Mouse (Mus musculus) neural tube, embryonic 11.5 days (tissue): Measurements from ENCODE around the gene Xiap. TPM values are rescaled to one million over a fixed set of nuclear protein-coding genes. Genes with fewer than 3 reads are reported as not detected.

ENCODE experiments used
- ATAC-seq: fragments of 200-750 bp; cut with Nextera tagmentation; 2 replicates; pipeline ENCODE4 v1.8.0; 2017; ENCODE audit warnings: moderate number of reproducible peaks, mild to moderate bottlenecking, moderate TSS enrichment, moderate library complexity; ENCODE audit not compliant: insufficient read depth, low FRiP score, low TSS enrichment
- DNase-seq: peaks from one replicate; pipeline ENCODE4 v3.0.0-alpha.2; 2015; ENCODE audit warnings: low spot score
- H3K27ac ChIP-seq: fragments of 300-500 bp; sonication (generic); 2 replicates; pipeline ENCODE4 v1.5.1; 2014; ENCODE audit warnings: low read depth, mild to moderate bottlenecking, low read length
- H3K27me3 ChIP-seq: fragments of 300-500 bp; sonication (generic); 2 replicates; pipeline ENCODE4 v1.6.1; 2014; ENCODE audit warnings: mild to moderate bottlenecking, low read length, mixed read lengths; ENCODE audit not compliant: control insufficient read depth, insufficient read depth
- H3K36me3 ChIP-seq: fragments of 300-500 bp; sonication (generic); 2 replicates; pipeline ENCODE4 v1.6.1; 2014; ENCODE audit warnings: mild to moderate bottlenecking, low read length, moderate library complexity, mixed read lengths; ENCODE audit not compliant: control insufficient read depth, insufficient read depth
- H3K4me1 ChIP-seq: fragments of 300-500 bp; sonication (generic); 2 replicates; pipeline ENCODE4 v1.6.1; 2014; ENCODE audit warnings: low read length, mixed read lengths; ENCODE audit not compliant: control insufficient read depth, insufficient read depth
- H3K4me2 ChIP-seq: fragments of 300-500 bp; sonication (generic); 2 replicates; pipeline ENCODE4 v1.6.1; 2014; ENCODE audit warnings: low read depth, mild to moderate bottlenecking, moderate library complexity
- H3K4me3 ChIP-seq: fragments of 300-500 bp; sonication (generic); 2 replicates; pipeline ENCODE4 v1.5.1; 2014; ENCODE audit warnings: low read depth, low read length
- H3K9ac ChIP-seq: fragments of 300-500 bp; sonication (generic); 2 replicates; pipeline ENCODE4 v1.6.1; 2014; ENCODE audit warnings: mild to moderate bottlenecking, low read length
- H3K9me3 ChIP-seq: fragments of 300-500 bp; sonication (generic); 2 replicates; pipeline ENCODE4 v1.6.1; 2016; ENCODE audit warnings: low read length; ENCODE audit not compliant: control insufficient read depth
- WGBS: fragments of 180-500 bp; shearing (Covaris S2); extraction: QIAGEN DNeasy Blood & Tissue Kit; methylation state at CpG from one replicate; pipeline ENCODE4 v1.1.7; 2014; 5-methylcytosine and 5-hydroxymethylcytosine counted together
- polyA plus RNA-seq: library from polyadenylated mRNA; unstranded; fragments of >200 nt; fragmentation: Nextera tagmentation; extraction: Ambion mirVana; gene quantifications from 2 replicates; pipeline ENCODE4 v1.2.1, GENCODE M21; 2014

Gene Xiap
- polyA plus RNA-seq, 1 experiment from 2014 or later, result 12.2 TPM

- no peak overlapping the region for H3K4me3 ChIP-seq
- no peaks in the 10 kb centered on the region for H3K27me3 ChIP-seq
- no peaks in the 10 kb centered on the region for H3K4me1 ChIP-seq
- 49% methylated on average over 8 of the region's 8 CpGs for WGBS
- H3K36me3 ChIP-seq, result no peaks in the 10 kb centered on the region
- H3K9me3 ChIP-seq, result no peaks in the 10 kb centered on the region
- H3K27ac ChIP-seq, result no peak overlapping the region
- no peak overlapping the region for H3K4me2 ChIP-seq
- peak; percentile 67 for DNase-seq
- ATAC-seq, result 0 out of 2 replicates have a peak, but pooled peaks have one; percentile 38
- H3K9ac ChIP-seq, result no peak overlapping the region
Measured at GRCm38 (mm10) chrX:42033111-42033693, 26.3 kb upstream of the Xiap start.

- Histone ChIP-seq H3K36me3 (no peaks in the 10 kb centered on the region), H3K4me1 (no peaks in the 10 kb centered on the region), H3K9me3 (no peaks in the 10 kb centered on the region), H3K27me3 (no peaks in the 10 kb centered on the region), H3K4me2 (no peak overlapping the region), H3K4me3 (no peak overlapping the region), H3K27ac (no peak overlapping the region), H3K9ac (no peak overlapping the region)
- no peak for DNase-seq
- no peak for ATAC-seq
- WGBS, result 69% methylated on average over 7 of the region's 7 CpGs
Measured at GRCm38 (mm10) chrX:42033911-42034310, 25.6 kb upstream of the Xiap start.

GRCm38 (mm10) chrX:42039481-42039880 is 20.0 kb upstream of the Xiap start:
- Histone ChIP-seq H3K27me3 (no peaks in the 10 kb centered on the region), H3K27ac (no peak overlapping the region), H3K4me3 (no peak overlapping the region), H3K9ac (no peak overlapping the region), H3K4me2 (no peak overlapping the region), H3K4me1 (no peaks in the 10 kb centered on the region), H3K9me3 (no peaks in the 10 kb centered on the region), H3K36me3 (no peaks in the 10 kb centered on the region)
- 76% methylated on average over 5 of the region's 6 CpGs for WGBS
- no peak for DNase-seq
- ATAC-seq, result no peak

GRCm38 (mm10) chrX:42044935-42045334 is 14.5 kb upstream of the Xiap start:
- Histone ChIP-seq H3K27me3 (no peaks in the 10 kb centered on the region), H3K4me2 (no peak overlapping the region), H3K27ac (no peak overlapping the region), H3K36me3 (no peaks in the 10 kb centered on the region), H3K9ac (no peak overlapping the region), H3K9me3 (no peaks in the 10 kb centered on the region), H3K4me1 (no peaks in the 10 kb centered on the region), H3K4me3 (no peak overlapping the region)
- DNase-seq (no peak), ATAC-seq (no peak)
- 85% methylated on average over 7 of the region's 7 CpGs for WGBS

GRCm38 (mm10) chrX:42050652-42051643 is 8.5 kb upstream of the Xiap start:
- WGBS, result 79% methylated on average over 5 of the region's 5 CpGs
- no peak overlapping the region for H3K4me2 ChIP-seq
- H3K27ac ChIP-seq, result no peak overlapping the region
- no peaks in the 10 kb centered on the region for H3K27me3 ChIP-seq
- no peak for ATAC-seq
- H3K4me3 ChIP-seq, result no peak overlapping the region
- no peaks in the 10 kb centered on the region for H3K9me3 ChIP-seq
- H3K36me3 ChIP-seq, result no peaks in the 10 kb centered on the region
- H3K4me1 ChIP-seq, result no peaks in the 10 kb centered on the region
- no peak overlapping the region for H3K9ac ChIP-seq
- DNase-seq, result no peak

- Histone ChIP-seq H3K4me2 (no peak overlapping the region), H3K4me3 (no peak overlapping the region), H3K9me3 (no peaks in the 10 kb centered on the region), H3K4me1 (no peaks in the 10 kb centered on the region), H3K9ac (no peak overlapping the region), H3K36me3 (no peaks in the 10 kb centered on the region), H3K27ac (no peak overlapping the region), H3K27me3 (no peaks in the 10 kb centered on the region)
- 74% methylated on average over 5 of the region's 5 CpGs for WGBS
- DNase-seq (no peak), ATAC-seq (no peak)
Measured at GRCm38 (mm10) chrX:42057012-42057411, 2.5 kb upstream of the Xiap start.

GRCm38 (mm10) chrX:42057873-42058272 is 1.6 kb upstream of the Xiap start:
- ATAC-seq (no peak), DNase-seq (no peak)
- Histone ChIP-seq H3K9ac (no peak overlapping the region), H3K4me2 (no peak overlapping the region), H3K9me3 (no peaks in the 10 kb centered on the region), H3K4me1 (no peaks in the 10 kb centered on the region), H3K27me3 (no peaks in the 10 kb centered on the region), H3K4me3 (no peak overlapping the region), H3K36me3 (no peaks in the 10 kb centered on the region), H3K27ac (no peak overlapping the region)
- WGBS, result 89% methylated on average over 4 of the region's 4 CpGs

GRCm38 (mm10) chrX:42063621-42064020 is 4.1 kb downstream of the Xiap start:
- H3K36me3 ChIP-seq, result no peaks in the 10 kb centered on the region
- 64% methylated on average over 1 of the region's 1 CpGs for WGBS
- no peak overlapping the region for H3K27ac ChIP-seq
- ATAC-seq, result no peak
- no peak for DNase-seq
- no peaks in the 10 kb centered on the region for H3K4me1 ChIP-seq
- no peaks in the 10 kb centered on the region for H3K27me3 ChIP-seq
- H3K9me3 ChIP-seq, result no peaks in the 10 kb centered on the region
- no peak overlapping the region for H3K4me3 ChIP-seq
- no peak overlapping the region for H3K4me2 ChIP-seq
- H3K9ac ChIP-seq, result no peak overlapping the region

- H3K9me3 ChIP-seq, result no peaks in the 10 kb centered on the region
- H3K9ac ChIP-seq, result no peak overlapping the region
- no peaks in the 10 kb centered on the region for H3K4me1 ChIP-seq
- no peaks in the 10 kb centered on the region for H3K36me3 ChIP-seq
- H3K4me2 ChIP-seq, result no peak overlapping the region
- no peak overlapping the region for H3K27ac ChIP-seq
- no peak for DNase-seq
- no peak overlapping the region for H3K4me3 ChIP-seq
- ATAC-seq, result no peak
- 90% methylated on average over 6 of the region's 6 CpGs for WGBS
- H3K27me3 ChIP-seq, result no peaks in the 10 kb centered on the region
Measured at GRCm38 (mm10) chrX:42065086-42065485, 5.6 kb downstream of the Xiap start.
